In genomic region chr2:141441896-141442295, GRCm38 (mm10) we compare ENCODE assay signal across 24 mouse cellular contexts.
DNase-seq lines count a peak whose midpoint lies in the region; ATAC-seq lines count a peak whose summit lies in the region.
"Had no signal": no experiment of that assay in that cellular context is flagged by ENCODE, and none has a peak within 500 bp of the region (broad histone marks: within the 10 kb centered on the region; RNA-seq: fewer than 3 reads in every experiment).

No protein-coding gene starts in this region.

- no peak overlapping the region for H3K27ac ChIP-seq in midbrain, embryonic 11.5 days (ENCODE audit: low read depth, low read length)
- no peak overlapping the region for H3K27ac ChIP-seq in midbrain, embryonic 16.5 days (ENCODE audit: low read length)
- H3K27ac ChIP-seq: embryonic facial prominence, embryonic 12.5 days; embryonic facial prominence, embryonic 15.5 days; gastrocnemius, adult 2 months; hindbrain, embryonic 12.5 days; hindbrain, embryonic 15.5 days had no signal

- H3K4me3 ChIP-seq in midbrain, embryonic 11.5 days (ENCODE audit: low read depth, low read length): no peak overlapping the region
- no peak overlapping the region for H3K4me3 ChIP-seq in midbrain, embryonic 16.5 days (ENCODE audit: low read depth, low read length)
- H3K4me3 ChIP-seq: embryonic facial prominence, embryonic 12.5 days; embryonic facial prominence, embryonic 15.5 days; gastrocnemius, adult 2 months; hindbrain, embryonic 12.5 days; hindbrain, embryonic 15.5 days had no signal

- H3K36me3 ChIP-seq in midbrain, embryonic 11.5 days (ENCODE audit: control insufficient read depth, insufficient read depth, low read length): no peaks in the 10 kb centered on the region
- no peaks in the 10 kb centered on the region for H3K36me3 ChIP-seq in midbrain, embryonic 16.5 days (ENCODE audit: control insufficient read depth, insufficient read depth, low read length)
- H3K36me3 ChIP-seq: embryonic facial prominence, embryonic 12.5 days; embryonic facial prominence, embryonic 15.5 days; G1E; hindbrain, embryonic 12.5 days; hindbrain, embryonic 15.5 days had no signal

- no peak for ATAC-seq in midbrain, embryonic 11.5 days (ENCODE audit: low FRiP score)
- no peak for ATAC-seq in midbrain, embryonic 16.5 days
- ATAC-seq: forebrain, embryonic 14.5 days; forebrain, postnatal 0 days; intestine, postnatal 0 days had no signal

- no peaks in the 10 kb centered on the region for H3K4me1 ChIP-seq in midbrain, embryonic 11.5 days (ENCODE audit: control insufficient read depth, insufficient read depth, low read length)
- no peaks in the 10 kb centered on the region for H3K4me1 ChIP-seq in midbrain, embryonic 16.5 days (ENCODE audit: control insufficient read depth, insufficient read depth, low read length)
- H3K4me1 ChIP-seq: embryonic facial prominence, embryonic 12.5 days; embryonic facial prominence, embryonic 15.5 days; hindbrain, embryonic 12.5 days; hindbrain, embryonic 15.5 days had no signal

- DNase-seq in adrenal gland, adult 2 months: peak; percentile 29
- DNase-seq in adrenal gland, postnatal 10 days: no peak
- peak; percentile 14 for DNase-seq in embryo, embryonic 10.5 days (ENCODE audit: low spot score)
- no peak for DNase-seq in embryo, embryonic 11 days
- DNase-seq in midbrain, embryonic 11.5 days (ENCODE audit: low spot score, missing footprints): peak; percentile 59
- DNase-seq in mesoderm, embryonic 11.5 days (ENCODE audit: low read depth, low spot score): peak; percentile 48
- DNase-seq: B cell, adult 2 months; cerebellum, adult 18-20 months; cerebellum, adult 9-10 months; cerebellum, postnatal 14 days; forebrain, postnatal 0 days; gastrocnemius, adult 2 months; gastrocnemius, postnatal 14 days; heart, adult 11 months had no signal

- no peak overlapping the region for H3K9ac ChIP-seq in midbrain, embryonic 11.5 days (ENCODE audit: low read length)
- no peak overlapping the region for H3K9ac ChIP-seq in midbrain, embryonic 16.5 days (ENCODE audit: low read depth, low read length)
- H3K9ac ChIP-seq: embryonic facial prominence, embryonic 12.5 days; embryonic facial prominence, embryonic 15.5 days; forebrain, postnatal 0 days; hindbrain, embryonic 12.5 days; hindbrain, embryonic 15.5 days had no signal

- 91% methylated on average over 2 of the region's 2 CpGs for WGBS in midbrain, embryonic 11.5 days
- WGBS in midbrain, embryonic 16.5 days: 74% methylated on average over 2 of the region's 2 CpGs

- H3K27me3 ChIP-seq in midbrain, embryonic 11.5 days (ENCODE audit: control insufficient read depth, insufficient read depth, low read length): no peaks in the 10 kb centered on the region
- H3K27me3 ChIP-seq in midbrain, embryonic 16.5 days (ENCODE audit: control insufficient read depth, insufficient read depth, low read depth, low read length): no peaks in the 10 kb centered on the region
- H3K27me3 ChIP-seq: CH12.LX; embryonic facial prominence, embryonic 12.5 days; embryonic facial prominence, embryonic 15.5 days; hindbrain, embryonic 12.5 days; hindbrain, embryonic 15.5 days had no signal

- no peak overlapping the region for H3K4me2 ChIP-seq in midbrain, embryonic 11.5 days
- no peak overlapping the region for H3K4me2 ChIP-seq in midbrain, embryonic 16.5 days (ENCODE audit: low read length)
- H3K4me2 ChIP-seq: embryonic facial prominence, embryonic 12.5 days; embryonic facial prominence, embryonic 15.5 days; heart, embryonic 11.5 days; hindbrain, embryonic 12.5 days; hindbrain, embryonic 15.5 days had no signal

- H3K9me3 ChIP-seq in midbrain, embryonic 11.5 days (ENCODE audit: control insufficient read depth, low read length): no peaks in the 10 kb centered on the region
- H3K9me3 ChIP-seq in midbrain, embryonic 16.5 days (replicated peaks; ENCODE audit: control insufficient read depth, low read length, poor library complexity, severe bottlenecking): no peaks in the 10 kb centered on the region
- H3K9me3 ChIP-seq: embryonic facial prominence, embryonic 12.5 days; embryonic facial prominence, embryonic 15.5 days; hindbrain, embryonic 12.5 days; hindbrain, embryonic 15.5 days had no signal

Comparison
In these comparisons a context has a peak if more than half of its experiments do, and no peak if none do; other contexts are left out.
1. DNase-seq: peak in adrenal gland, adult 2 months (single experiment), embryo, embryonic 10.5 days (single experiment), midbrain, embryonic 11.5 days (single experiment) and mesoderm, embryonic 11.5 days (single experiment); none in adrenal gland, postnatal 10 days (single experiment) and embryo, embryonic 11 days (single experiment).